Mouse (Mus musculus) lung, adult 2 months (tissue): ENCODE measurements around the gene Mest.

Experiments used
- CTCF ChIP-seq: fragments of 200-500 bp; IDR thresholded peaks from 2 replicates; pipeline ENCODE4 v1.5.1; 2011; ENCODE audit warnings: mild to moderate bottlenecking, low read length, control low read depth; ENCODE audit not compliant: insufficient read depth
- POLR2A ChIP-seq: fragments of 200-500 bp; IDR thresholded peaks from 2 replicates; pipeline ENCODE4 v1.6.1; 2011; ENCODE audit warnings: low read depth, mild to moderate bottlenecking, control low read depth, low read length, borderline replicate concordance; ENCODE audit errors: extremely low read depth

- TF ChIP-seq CTCF: no peak
- TF ChIP-seq POLR2A: peak; percentile 42; the same call in 1 of the 2 replicates
Observed at GRCm38 (mm10) chr6:30693350-30693991, 29.9 kb upstream of the Mest start, which contains the start of gene Cep41.
